Mouse (Mus musculus) MEL-GATA-1-ER (cell line): ENCODE results near the gene Lcn11.
"Not testable (repeated sequence)": the region's sequence is repeated elsewhere in the genome, so short reads cannot be mapped to it uniquely, and the experiment has no call there.

Source experiments
- DNase-seq: peaks from one replicate; pipeline ENCODE4 v3.0.0-alpha.2; 2012; ENCODE audit warnings: low read depth; ENCODE audit errors: extremely low read depth

Gene Lcn11

GRCm38 (mm10) chr2:25776717-25777116, at the start of gene Lcn11:
Gene Lcn11 (plus strand): TSS chr2:25777017.
- DNase-seq, result no peak

- no peak for DNase-seq
Measured at GRCm38 (mm10) chr2:25733199-25733930, 43.5 kb upstream of the Lcn11 start.

- DNase-seq, result not testable (repeated sequence)
Measured at GRCm38 (mm10) chr2:25736709-25737108, 40.1 kb upstream of the Lcn11 start, which contains the start of gene Obp2b. Gene Obp2b (plus strand): TSS chr2:25737009.

DNA sequence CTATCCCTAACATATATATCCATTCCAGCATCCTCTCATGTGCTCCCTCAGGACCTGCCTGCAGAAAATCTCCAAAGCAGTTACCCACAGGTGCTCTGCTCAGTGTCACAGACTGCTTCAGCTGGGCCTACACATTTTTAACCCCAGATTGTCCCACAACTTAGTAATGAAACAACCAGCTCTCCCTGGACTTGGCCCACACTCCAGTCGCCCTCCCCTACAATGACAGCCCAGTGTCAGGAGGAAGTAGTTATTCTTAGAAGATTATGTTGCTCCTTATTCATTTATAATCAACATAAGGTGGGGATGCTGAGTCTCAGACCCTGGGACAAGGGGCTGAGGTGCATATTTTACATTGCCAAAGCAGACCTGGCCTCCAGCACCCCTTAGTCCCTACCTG, 35.1 kb upstream of the Lcn11 start:
- peak; percentile 21 for DNase-seq

DNA sequence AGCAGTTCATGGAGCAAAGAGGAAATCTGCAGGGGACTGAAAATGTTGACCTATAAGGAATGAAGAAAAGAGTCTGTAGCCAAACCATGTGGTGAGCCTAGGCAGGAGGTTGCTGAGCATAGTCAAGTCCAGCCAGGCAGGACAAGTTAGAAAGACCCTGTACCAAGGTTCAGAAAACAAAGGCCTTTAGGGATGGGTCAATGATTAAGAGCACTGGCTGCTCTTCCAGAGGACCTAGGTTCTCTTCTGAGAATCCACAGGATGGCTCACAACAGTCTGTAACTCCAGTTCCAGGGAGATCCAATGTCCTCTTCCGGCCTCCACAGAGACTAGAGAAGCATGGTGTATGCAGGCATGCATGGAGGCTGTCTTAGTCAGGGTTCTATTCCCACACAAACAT, 22.6 kb upstream of the Lcn11 start:
- DNase-seq, result no peak

- DNase-seq, result no peak
Measured at GRCm38 (mm10) chr2:25758064-25758625, 18.7 kb upstream of the Lcn11 start.

DNA sequence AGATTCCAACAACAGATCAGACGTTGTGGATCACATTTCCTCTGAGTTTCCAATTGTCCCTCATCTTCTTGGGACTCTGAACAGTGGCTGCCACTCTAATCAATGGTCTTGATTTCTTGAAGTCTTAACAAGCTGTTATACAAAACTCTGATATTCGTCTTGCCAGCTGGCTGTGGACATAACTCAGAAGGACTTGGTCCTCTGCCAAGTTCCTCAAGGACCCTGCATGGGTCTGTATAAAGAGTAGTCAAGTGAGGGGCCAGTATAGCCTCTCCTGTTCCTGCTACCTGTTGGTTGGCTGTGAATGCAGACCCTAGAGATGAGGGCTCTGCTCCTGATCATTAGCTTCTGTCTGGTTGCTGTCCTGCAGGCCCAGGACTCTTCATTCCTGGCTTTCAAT, 11.5 kb upstream of the Lcn11 start, which contains the start of gene Lcn3:
Gene Lcn3 (plus strand): TSS at position 301 of the 400 bp plus-strand sequence.
- DNase-seq, result no peak

- no peak for DNase-seq
Measured at GRCm38 (mm10) chr2:25767764-25768163, 9.1 kb upstream of the Lcn11 start.

DNA sequence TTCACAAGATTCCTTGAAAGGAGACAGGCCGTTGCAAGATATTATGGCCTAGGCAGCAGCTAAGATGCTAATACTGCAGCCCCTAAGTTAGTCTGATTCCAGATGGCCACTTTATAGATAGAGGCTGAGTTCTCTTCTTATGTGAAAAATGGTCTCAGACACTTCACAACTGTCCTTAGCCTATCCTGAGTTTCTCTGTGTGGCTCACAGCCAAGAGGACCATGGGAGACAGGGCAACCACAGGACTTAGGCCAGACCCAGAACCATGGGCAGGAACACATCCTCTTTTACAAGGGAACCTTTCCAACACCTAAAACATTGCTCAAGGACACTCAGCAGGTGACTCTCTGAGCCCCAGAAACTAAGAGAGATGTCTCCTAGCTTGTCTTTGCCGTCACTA, 3.3 kb upstream of the Lcn11 start:
- no peak for DNase-seq

GRCm38 (mm10) chr2:25774640-25775039, 2.2 kb upstream of the Lcn11 start:
- no peak for DNase-seq

- DNase-seq, result no peak
Measured at GRCm38 (mm10) chr2:25775991-25776390, 826 bp upstream of the Lcn11 start.

- DNase-seq, result no peak
Measured at GRCm38 (mm10) chr2:25779076-25779475, 2.3 kb downstream of the Lcn11 start.

- no peak for DNase-seq
Measured at GRCm38 (mm10) chr2:25780921-25781320, 4.1 kb downstream of the Lcn11 start.

- no peak for DNase-seq
Measured at GRCm38 (mm10) chr2:25781957-25782356, 5.1 kb downstream of the Lcn11 start, which contains the start of gene Gm13539. Gene Gm13539 (plus strand): TSS chr2:25782257.

DNA sequence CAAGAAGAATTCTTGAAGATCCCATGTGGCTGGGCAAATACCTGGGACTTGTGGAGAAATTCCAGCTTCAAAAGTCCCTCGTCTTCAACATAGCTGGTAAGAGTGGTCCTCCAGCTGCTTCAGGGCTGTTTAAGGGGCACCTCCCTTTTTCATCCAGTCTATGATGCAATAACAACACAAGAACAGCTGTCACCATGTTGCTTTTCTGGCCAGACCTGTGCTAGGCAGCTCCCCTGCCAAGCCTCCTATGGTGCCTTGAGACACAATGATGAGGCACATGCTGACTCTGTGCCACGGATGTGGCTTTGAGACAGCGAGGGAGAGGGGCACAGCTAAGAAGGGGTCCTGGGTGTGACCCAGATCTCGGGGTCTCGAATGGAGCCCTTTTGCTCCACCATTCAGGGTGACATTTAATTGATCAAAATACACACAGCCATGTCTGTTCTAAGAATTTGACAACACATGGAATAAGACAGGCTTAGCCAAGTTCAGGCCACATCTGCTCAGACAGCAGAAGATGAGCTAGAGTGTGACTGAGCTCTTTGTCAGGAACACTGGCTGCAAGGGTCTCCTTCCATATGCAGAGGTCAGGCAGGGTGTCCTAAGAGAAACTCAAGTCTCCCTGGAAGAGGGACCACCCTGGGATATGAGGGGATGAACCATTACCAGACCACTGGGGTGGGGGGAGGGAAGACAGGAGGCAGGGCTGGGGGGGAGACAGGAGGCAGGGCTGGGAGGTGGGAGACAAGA, 8.9 kb downstream of the Lcn11 start:
- no peak for DNase-seq

- DNase-seq, result peak; percentile 56
Measured at GRCm38 (mm10) chr2:25789092-25789491, 12.3 kb downstream of the Lcn11 start.

GRCm38 (mm10) chr2:25797635-25798034, 20.8 kb downstream of the Lcn11 start:
- no peak for DNase-seq

- DNase-seq, result no peak
Measured at GRCm38 (mm10) chr2:25798065-25798464, 21.2 kb downstream of the Lcn11 start.

- DNase-seq, result no peak
Measured at GRCm38 (mm10) chr2:25811711-25812110, 34.9 kb downstream of the Lcn11 start.

GRCm38 (mm10) chr2:25813364-25813763, 36.5 kb downstream of the Lcn11 start:
- DNase-seq, result no peak

GRCm38 (mm10) chr2:25815748-25816147, 38.9 kb downstream of the Lcn11 start, which contains the start of gene Glt6d1:
Gene Glt6d1 (minus strand): TSS chr2:25815848.
- DNase-seq, result not testable (repeated sequence)

DNA sequence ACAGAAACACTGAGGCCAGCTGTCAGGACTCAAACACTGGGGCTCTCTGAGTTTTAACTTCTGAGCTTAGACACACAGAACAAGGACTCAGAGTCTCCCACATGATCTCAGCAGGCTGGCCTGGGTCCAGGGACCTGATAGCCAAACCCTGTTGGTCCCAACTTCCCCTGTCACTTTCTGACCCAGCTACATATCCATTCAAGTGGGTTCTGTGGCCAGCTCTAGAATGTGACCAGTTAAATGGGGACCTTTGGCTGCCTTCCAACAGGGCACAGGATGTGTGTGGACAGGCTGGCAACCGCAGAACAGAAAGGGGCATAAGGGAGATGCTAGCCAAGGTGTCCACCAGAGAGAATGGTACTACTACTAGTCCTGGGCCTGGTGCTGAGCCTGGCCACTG, 46.0 kb downstream of the Lcn11 start, which contains the start of gene Lcn9:
Gene Lcn9 (plus strand): TSS at position 348 of the 400 bp plus-strand sequence.
- DNase-seq, result no peak
